Mouse (Mus musculus) bone marrow, adult 2 months (tissue): Measurements from ENCODE around the gene Fam219b. TPM values are rescaled to one million over a fixed set of nuclear protein-coding genes. Genes with fewer than 3 reads are reported as not detected.

Experiments used
- H3K27ac ChIP-seq: fragments of 200-500 bp; 2 replicates; pipeline ENCODE4 v1.5.1; 2012; ENCODE audit warnings: low read depth, mild to moderate bottlenecking, control low read depth, inconsistent platforms, low read length; ENCODE audit not compliant: control insufficient read depth, poor library complexity, insufficient read depth
- H3K4me1 ChIP-seq: fragments of 200-500 bp; 2 replicates; pipeline ENCODE4 v1.6.1; 2011; ENCODE audit warnings: low read length; ENCODE audit not compliant: control insufficient read depth, insufficient read depth
- H3K4me3 ChIP-seq: fragments of 200-500 bp; replicated peaks from 2 replicates; pipeline ENCODE3; 2011; ENCODE audit warnings: mild to moderate bottlenecking, low read depth, low read length, control low read depth; ENCODE audit not compliant: control insufficient read depth
- CTCF ChIP-seq: fragments of 200-500 bp; IDR thresholded peaks from 2 replicates; pipeline ENCODE4 v1.5.1; 2011; ENCODE audit warnings: low read length, control low read depth; ENCODE audit not compliant: control insufficient read depth, insufficient read depth
- POLR2A ChIP-seq: fragments of 200-500 bp; IDR thresholded peaks from 2 replicates; pipeline ENCODE4 v1.6.1; 2011; ENCODE audit warnings: low read depth, mild to moderate bottlenecking, control low read depth, low read length, borderline replicate concordance; ENCODE audit not compliant: control insufficient read depth
- WGBS: fragments of 180-500 bp; shearing (Covaris S2); methylation state at CpG from one replicate; pipeline ENCODE4 v1.1.7; 2018; 5-methylcytosine and 5-hydroxymethylcytosine counted together
- polyA plus RNA-seq: library from polyadenylated mRNA; stranded (reverse); fragments of >200 nt; gene quantifications from 2 replicates; pipeline ENCODE4 v1.2.4, GENCODE M21; 2011; ENCODE audit warnings: low replicate concordance; ENCODE audit not compliant: missing spikeins, insufficient read depth, insufficient read length

Fam219b gene
- polyA plus RNA-seq, 1 experiment, result 10.3 TPM

GRCm38 (mm10) chr9:57552139-57552887 lies 15.0 kb downstream of the Fam219b start, which contains the start of gene Mpi:
Mpi (minus strand) TSS chr9:57552763.
- Histone ChIP-seq H3K4me3 (peak within 1 kb of the TSS; percentile 84), H3K4me1 (peaks cover 3% of the 10 kb centered on the region; the same call in 1 of the 2 replicates), H3K27ac (no peak within 1 kb of the TSS)
- TF ChIP-seq CTCF (no peak), POLR2A (no peak)
- WGBS, result under 1% methylated on average over 28 of the region's 28 CpGs

GRCm38 (mm10) chr9:57553119-57553518 lies 15.8 kb downstream of the Fam219b start:
- Histone ChIP-seq H3K27ac (no peak overlapping the region), H3K4me1 (peaks cover 3% of the 10 kb centered on the region; the same call in 1 of the 2 replicates), H3K4me3 (no peak overlapping the region)
- no peak for TF ChIP-seq CTCF
- TF ChIP-seq POLR2A, result no peak
- WGBS, result 77% methylated on average over 11 of the region's 11 CpGs

GRCm38 (mm10) chr9:57554753-57555152 lies 17.4 kb downstream of the Fam219b start:
- Histone ChIP-seq H3K4me3 (no peak overlapping the region), H3K27ac (no peak overlapping the region), H3K4me1 (peaks cover 3% of the 10 kb centered on the region; the same call in 1 of the 2 replicates)
- TF ChIP-seq POLR2A (no peak), CTCF (no peak)
- 84% methylated on average over 3 of the region's 3 CpGs for WGBS

- Histone ChIP-seq H3K4me3 (no peak overlapping the region), H3K4me1 (no peaks in the 10 kb centered on the region; the same call in 1 of the 2 replicates), H3K27ac (no peak overlapping the region)
- no peak for TF ChIP-seq POLR2A
- TF ChIP-seq CTCF, result no peak
- WGBS, result 69% methylated on average over 3 of the region's 3 CpGs
These were observed 19.9 kb downstream of the Fam219b start for GRCm38 (mm10) chr9:57557215-57557614.

- WGBS, result 54% methylated on average over 4 of the region's 4 CpGs
- H3K4me3 ChIP-seq, result no peak overlapping the region
These were observed 21.3 kb downstream of the Fam219b start for GRCm38 (mm10) chr9:57558625-57559024.

GRCm38 (mm10) chr9:57559568-57559967 lies 22.2 kb downstream of the Fam219b start:
- H3K4me1 ChIP-seq, result peaks cover 4% of the 10 kb centered on the region
- no peak overlapping the region for H3K4me3 ChIP-seq
- WGBS, result 68% methylated on average over 2 of the region's 2 CpGs
- TF ChIP-seq CTCF, result no peak
- no peak for TF ChIP-seq POLR2A
- H3K27ac ChIP-seq, result no peak overlapping the region

More at GRCm38 (mm10) chr9:57558625-57559024, 21.3 kb downstream of the Fam219b start:
- peaks cover 4% of the 10 kb centered on the region for H3K4me1 ChIP-seq
- TF ChIP-seq CTCF, result no peak
- TF ChIP-seq POLR2A, result no peak
- no peak overlapping the region for H3K27ac ChIP-seq

- Histone ChIP-seq H3K4me3 (peak overlapping the region; percentile 89), H3K4me1 (peaks cover 6% of the 10 kb centered on the region), H3K27ac (no peak overlapping the region)
- 24% methylated on average over 7 of the region's 7 CpGs for WGBS
- TF ChIP-seq CTCF (no peak), POLR2A (no peak)
These were observed 22.9 kb downstream of the Fam219b start for GRCm38 (mm10) chr9:57560263-57560662.

- WGBS, result under 1% methylated on average over 37 of the region's 37 CpGs
- Histone ChIP-seq H3K27ac (peak within 1 kb of the TSS; percentile 93), H3K4me1 (peaks cover 6% of the 10 kb centered on the region), H3K4me3 (peak within 1 kb of the TSS; percentile 89)
- TF ChIP-seq CTCF (peak; percentile 40; the same call in 1 of the 2 replicates), POLR2A (peak; percentile 96)
These were observed 23.8 kb downstream of the Fam219b start, which contains the start of gene Scamp2 for GRCm38 (mm10) chr9:57560861-57561710. Scamp2 (plus strand) TSS chr9:57560943.
